Mouse (Mus musculus): ENCODE data around the gene Slc41a1. TPM values are rescaled to one million over a fixed set of nuclear protein-coding genes. Genes with fewer than 3 reads are reported as not detected.

Slc41a1 gene
- total and polyA plus RNA-seq, 2 experiments = 1.5 to 5.8 TPM

DNA sequence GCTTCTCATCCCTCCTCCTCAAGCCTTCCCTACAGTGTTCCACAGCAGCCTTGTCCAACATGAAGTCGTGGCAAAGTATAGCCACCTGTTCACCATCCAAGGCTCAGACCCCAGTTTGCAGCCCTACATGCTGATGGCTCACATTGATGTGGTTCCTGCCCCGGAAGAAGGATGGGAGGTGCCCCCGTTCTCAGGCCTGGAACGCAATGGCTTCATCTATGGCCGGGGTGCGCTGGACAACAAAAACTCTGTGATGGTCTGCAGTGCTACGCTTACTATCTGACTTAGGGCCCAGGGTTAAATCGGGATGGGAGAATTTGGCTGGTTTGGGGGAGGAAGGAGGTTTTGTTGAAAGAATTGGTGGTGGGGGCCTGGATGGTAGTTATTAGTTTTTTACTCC is 26.2 kb upstream of the Slc41a1 start:
- no peak for DNase-seq (ENCODE audit: extremely low read depth, low read depth, low spot score)
- H3K9ac ChIP-seq (ENCODE audit: low read depth, low read length) = no peak overlapping the region
- WGBS = 95% methylated on average over 8 of the region's 8 CpGs
- H3K79me2 ChIP-seq (ENCODE audit: control insufficient read depth, insufficient read depth, low read length) = no peaks in the 10 kb centered on the region; the same call in 1 of the 2 replicates
- no peaks in the 10 kb centered on the region for H3K27me3 ChIP-seq (ENCODE audit: control insufficient read depth, insufficient read depth, low read length)
- peaks cover 4% of the 10 kb centered on the region; the same call in 1 of the 2 replicates for H3K4me1 ChIP-seq (ENCODE audit: control insufficient read depth, insufficient read depth, low read length)
- TF ChIP-seq CTCF (IDR thresholded peaks at IDR 0.05; ENCODE audit: low read depth, low read length) (no peak), POLR2A (IDR thresholded peaks at IDR 0.05; ENCODE audit: extremely low read depth, insufficient read depth, low read length) (no peak)
- no peak overlapping the region for H3K4me3 ChIP-seq (ENCODE audit: insufficient read depth, low read depth, low read length)
- no peak overlapping the region for H3K27ac ChIP-seq (replicated peaks; ENCODE audit: insufficient read depth, low read depth, low read length)
- peaks cover 34% of the 10 kb centered on the region for H3K36me3 ChIP-seq (ENCODE audit: control insufficient read depth, insufficient read depth, low read length)

DNA sequence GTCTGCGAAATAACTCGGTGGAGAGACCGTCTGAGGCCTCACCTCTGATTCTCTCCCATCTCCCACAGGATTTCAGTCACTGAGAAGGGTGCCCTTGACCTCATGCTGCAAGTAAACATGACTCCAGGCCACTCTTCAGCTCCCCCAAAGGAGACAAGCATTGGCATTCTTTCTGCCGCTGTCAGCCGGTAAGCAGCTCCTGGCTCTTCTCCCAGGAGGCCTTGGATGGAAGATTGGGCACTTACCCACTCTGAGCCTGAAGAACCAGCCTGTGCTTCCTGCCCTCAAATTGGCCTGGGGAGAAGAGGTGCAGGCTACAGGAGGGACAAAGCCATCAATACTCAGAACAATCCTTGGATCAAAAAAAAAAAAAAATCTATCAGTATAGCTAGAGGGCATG is 24.6 kb upstream of the Slc41a1 start:
- no peak for TF ChIP-seq CTCF (IDR thresholded peaks at IDR 0.05; ENCODE audit: low read depth, low read length)
- TF ChIP-seq POLR2A (IDR thresholded peaks at IDR 0.05; ENCODE audit: extremely low read depth, insufficient read depth, low read length) = no peak
- H3K27ac ChIP-seq (replicated peaks; ENCODE audit: insufficient read depth, low read depth, low read length) = no peak overlapping the region
- no peaks in the 10 kb centered on the region for H3K27me3 ChIP-seq (ENCODE audit: control insufficient read depth, insufficient read depth, low read length)
- no peak overlapping the region for H3K9ac ChIP-seq (ENCODE audit: low read depth, low read length)
- H3K79me2 ChIP-seq (ENCODE audit: control insufficient read depth, insufficient read depth, low read length) = no peaks in the 10 kb centered on the region; the same call in 1 of the 2 replicates
- 55% methylated on average over 5 of the region's 5 CpGs for WGBS
- H3K4me1 ChIP-seq (ENCODE audit: control insufficient read depth, insufficient read depth, low read length) = peaks cover 4% of the 10 kb centered on the region; the same call in 1 of the 2 replicates
- H3K36me3 ChIP-seq (ENCODE audit: control insufficient read depth, insufficient read depth, low read length) = peaks cover 44% of the 10 kb centered on the region
- DNase-seq (ENCODE audit: extremely low read depth, low read depth, low spot score) = peak; percentile 35
- no peak overlapping the region for H3K4me3 ChIP-seq (ENCODE audit: insufficient read depth, low read depth, low read length)

DNA sequence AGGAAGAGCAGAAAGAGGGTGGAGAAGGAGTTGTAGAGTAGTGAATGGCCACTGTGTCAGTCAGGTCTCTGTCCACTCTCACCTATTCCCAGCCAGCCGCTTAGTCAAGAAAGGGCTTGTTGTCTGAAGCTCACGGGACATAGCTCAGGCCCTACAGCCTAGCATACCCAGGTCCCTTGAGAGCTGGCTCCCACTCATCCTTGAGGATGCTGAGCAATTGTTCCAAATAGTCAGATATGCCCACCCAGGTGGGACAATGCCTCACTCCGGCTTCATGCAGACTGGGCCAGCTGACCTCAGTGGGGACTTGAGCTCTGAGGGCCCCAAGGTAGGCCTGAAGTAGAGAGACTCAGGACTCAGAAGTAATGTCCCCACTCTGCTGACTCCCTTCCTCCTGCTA is 23.1 kb upstream of the Slc41a1 start:
- DNase-seq (ENCODE audit: extremely low read depth, low read depth, low spot score) = no peak
- 95% methylated on average over 3 of the region's 3 CpGs for WGBS
- no peaks in the 10 kb centered on the region for H3K79me2 ChIP-seq (ENCODE audit: control insufficient read depth, insufficient read depth, low read length)
- TF ChIP-seq POLR2A (IDR thresholded peaks at IDR 0.05; ENCODE audit: extremely low read depth, insufficient read depth, low read length) (no peak), CTCF (IDR thresholded peaks at IDR 0.05; ENCODE audit: low read depth, low read length) (no peak)
- H3K4me1 ChIP-seq (ENCODE audit: control insufficient read depth, insufficient read depth, low read length) = no peaks in the 10 kb centered on the region
- H3K36me3 ChIP-seq (ENCODE audit: control insufficient read depth, insufficient read depth, low read length) = peaks cover 46% of the 10 kb centered on the region
- H3K4me3 ChIP-seq (ENCODE audit: insufficient read depth, low read depth, low read length) = no peak overlapping the region
- no peaks in the 10 kb centered on the region for H3K27me3 ChIP-seq (ENCODE audit: control insufficient read depth, insufficient read depth, low read length)
- H3K9ac ChIP-seq (ENCODE audit: low read depth, low read length) = no peak overlapping the region
- H3K27ac ChIP-seq (replicated peaks; ENCODE audit: insufficient read depth, low read depth, low read length) = no peak overlapping the region

DNA sequence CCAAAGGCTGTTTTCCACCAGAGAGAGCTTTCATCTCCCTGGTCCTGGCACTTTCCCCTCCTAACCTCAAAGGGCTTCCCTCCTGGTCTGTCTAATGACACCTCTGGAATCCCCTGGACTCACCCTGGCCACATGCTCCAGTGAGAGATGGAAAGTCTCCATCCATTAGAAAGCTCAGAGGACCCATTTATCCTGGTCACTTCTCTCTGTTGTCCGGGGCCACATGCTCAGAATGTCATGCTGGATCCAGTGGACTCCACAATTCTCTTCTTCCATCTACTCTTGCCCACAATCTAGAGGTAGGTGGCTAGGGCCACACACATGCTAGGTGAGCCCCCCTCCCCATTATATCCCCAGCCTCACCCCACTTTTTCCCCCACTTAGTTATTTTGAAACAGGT is 18.3 kb upstream of the Slc41a1 start:
- Histone ChIP-seq H3K9ac (ENCODE audit: low read depth, low read length) (no peak overlapping the region), H3K36me3 (ENCODE audit: control insufficient read depth, insufficient read depth, low read length) (peaks cover 39% of the 10 kb centered on the region), H3K4me3 (ENCODE audit: insufficient read depth, low read depth, low read length) (no peak overlapping the region), H3K27ac (replicated peaks; ENCODE audit: insufficient read depth, low read depth, low read length) (no peak overlapping the region), H3K4me1 (ENCODE audit: control insufficient read depth, insufficient read depth, low read length) (peaks cover 10% of the 10 kb centered on the region), H3K27me3 (ENCODE audit: control insufficient read depth, insufficient read depth, low read length) (no peaks in the 10 kb centered on the region), H3K79me2 (ENCODE audit: control insufficient read depth, insufficient read depth, low read length) (no peaks in the 10 kb centered on the region)
- WGBS = 88% methylated on average over 1 of the region's 1 CpGs
- TF ChIP-seq POLR2A (IDR thresholded peaks at IDR 0.05; ENCODE audit: extremely low read depth, insufficient read depth, low read length) (no peak), CTCF (IDR thresholded peaks at IDR 0.05; ENCODE audit: low read depth, low read length) (no peak)
- no peak for DNase-seq (ENCODE audit: extremely low read depth, low read depth, low spot score)

- WGBS = 82% methylated on average over 2 of the region's 2 CpGs
- H3K9ac ChIP-seq (ENCODE audit: low read depth, low read length) = no peak overlapping the region
- H3K79me2 ChIP-seq (ENCODE audit: control insufficient read depth, insufficient read depth, low read length) = no peaks in the 10 kb centered on the region
- no peak for DNase-seq (ENCODE audit: extremely low read depth, low read depth, low spot score)
- no peak overlapping the region for H3K4me3 ChIP-seq (ENCODE audit: insufficient read depth, low read depth, low read length)
- peaks cover 10% of the 10 kb centered on the region for H3K4me1 ChIP-seq (ENCODE audit: control insufficient read depth, insufficient read depth, low read length)
- no peak overlapping the region for H3K27ac ChIP-seq (replicated peaks; ENCODE audit: insufficient read depth, low read depth, low read length)
- TF ChIP-seq CTCF (IDR thresholded peaks at IDR 0.05; ENCODE audit: low read depth, low read length) (no peak), POLR2A (IDR thresholded peaks at IDR 0.05; ENCODE audit: extremely low read depth, insufficient read depth, low read length) (no peak)
- H3K27me3 ChIP-seq (ENCODE audit: control insufficient read depth, insufficient read depth, low read length) = no peaks in the 10 kb centered on the region
- peaks cover 34% of the 10 kb centered on the region for H3K36me3 ChIP-seq (ENCODE audit: control insufficient read depth, insufficient read depth, low read length)
Observed at GRCm38 (mm10) chr1:131809651-131810050, 17.6 kb upstream of the Slc41a1 start.

- H3K4me1 ChIP-seq (ENCODE audit: control insufficient read depth, insufficient read depth, low read length) = peaks cover 10% of the 10 kb centered on the region
- WGBS = 84% methylated on average over 1 of the region's 1 CpGs
- no peak for TF ChIP-seq POLR2A (IDR thresholded peaks at IDR 0.05; ENCODE audit: extremely low read depth, insufficient read depth, low read length)
- TF ChIP-seq CTCF (IDR thresholded peaks at IDR 0.05; ENCODE audit: low read depth, low read length) = no peak
Observed at GRCm38 (mm10) chr1:131811393-131811792, 15.9 kb upstream of the Slc41a1 start.

More at GRCm38 (mm10) chr1:131811393-131811792, 15.9 kb upstream of the Slc41a1 start:
- no peak overlapping the region for H3K27ac ChIP-seq (replicated peaks; ENCODE audit: insufficient read depth, low read depth, low read length)
- no peaks in the 10 kb centered on the region for H3K79me2 ChIP-seq (ENCODE audit: control insufficient read depth, insufficient read depth, low read length)
- no peak overlapping the region for H3K4me3 ChIP-seq (ENCODE audit: insufficient read depth, low read depth, low read length)
- no peak overlapping the region for H3K9ac ChIP-seq (ENCODE audit: low read depth, low read length)
- H3K36me3 ChIP-seq (ENCODE audit: control insufficient read depth, insufficient read depth, low read length) = peaks cover 38% of the 10 kb centered on the region
- DNase-seq (ENCODE audit: extremely low read depth, low read depth, low spot score) = no peak
- H3K27me3 ChIP-seq (ENCODE audit: control insufficient read depth, insufficient read depth, low read length) = no peaks in the 10 kb centered on the region

Data from liver, adult 2 months (tissue).